Mouse (Mus musculus): ENCODE data around the gene Ces4a.
"Not testable (repeated sequence)": the region's sequence is repeated elsewhere in the genome, so short reads cannot be mapped to it uniquely, and the experiment has no call there.

The Ces4a gene

GRCm38 (mm10) chr8:105131509-105131908 lies at the start of gene Ces4a:
Ces4a (plus strand) TSS chr8:105131800.
- no peak for DNase-seq (ENCODE audit: low spot score in 2 of 2)

DNA sequence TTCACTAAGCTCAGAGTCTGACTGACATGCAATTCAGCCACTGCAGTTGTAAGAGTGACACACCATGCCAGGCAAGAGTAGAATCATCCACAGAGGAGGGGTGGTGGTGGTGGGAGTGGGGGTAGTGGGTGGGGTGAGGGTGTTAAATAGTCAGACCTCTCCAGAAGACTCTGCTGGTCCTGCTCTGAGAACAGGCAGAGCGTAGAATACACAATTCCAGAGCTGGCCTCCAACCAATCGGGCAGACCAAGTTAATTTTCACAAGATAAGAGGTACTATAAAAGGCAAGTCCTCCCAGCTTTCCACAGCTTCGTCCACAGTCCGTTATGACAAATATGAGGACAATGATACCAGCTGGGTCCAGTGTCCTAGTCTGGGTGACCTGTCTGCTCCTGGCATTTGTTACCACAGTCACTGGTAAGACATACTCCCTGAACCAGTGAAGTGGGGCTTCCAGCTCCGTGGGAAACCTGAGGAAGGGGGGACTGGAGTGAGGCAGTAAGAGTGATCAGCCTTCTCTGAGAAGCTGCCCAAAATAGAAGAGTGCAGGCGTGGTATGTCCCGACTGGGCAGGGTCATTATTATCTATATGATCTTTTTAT lies 48.0 kb upstream of the Ces4a start, which contains the start of gene Ces3b:
Ces3b (plus strand) TSS at position 305 of the 602 bp plus-strand sequence.
- DNase-seq (ENCODE audit: low spot score in 2 of 2): no peak

DNA sequence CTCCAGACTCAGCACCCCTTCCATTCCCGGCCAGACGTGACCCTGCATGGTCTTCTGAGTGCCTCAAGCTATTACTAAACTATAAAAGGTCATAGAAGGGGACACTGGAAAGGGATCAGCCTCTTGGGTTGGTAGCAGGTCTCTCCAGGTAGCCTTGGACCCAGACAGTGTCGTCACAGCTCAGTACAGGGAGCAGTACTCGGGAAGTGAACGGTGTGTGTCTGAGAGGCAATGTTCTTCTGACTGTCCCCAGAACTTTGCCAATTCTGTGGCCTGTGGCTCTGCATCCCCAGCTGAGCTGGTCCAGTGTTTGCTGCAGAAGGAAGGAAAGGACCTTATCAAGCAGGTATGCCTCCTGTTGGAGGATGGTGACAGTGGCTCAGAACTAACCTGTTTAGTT lies 43.4 kb upstream of the Ces4a start:
- not testable (repeated sequence) for DNase-seq (ENCODE audit: low spot score in 2 of 2)

GRCm38 (mm10) chr8:105088581-105088980 lies 43.0 kb upstream of the Ces4a start:
- DNase-seq (ENCODE audit: low spot score in 2 of 2): no peak

DNA sequence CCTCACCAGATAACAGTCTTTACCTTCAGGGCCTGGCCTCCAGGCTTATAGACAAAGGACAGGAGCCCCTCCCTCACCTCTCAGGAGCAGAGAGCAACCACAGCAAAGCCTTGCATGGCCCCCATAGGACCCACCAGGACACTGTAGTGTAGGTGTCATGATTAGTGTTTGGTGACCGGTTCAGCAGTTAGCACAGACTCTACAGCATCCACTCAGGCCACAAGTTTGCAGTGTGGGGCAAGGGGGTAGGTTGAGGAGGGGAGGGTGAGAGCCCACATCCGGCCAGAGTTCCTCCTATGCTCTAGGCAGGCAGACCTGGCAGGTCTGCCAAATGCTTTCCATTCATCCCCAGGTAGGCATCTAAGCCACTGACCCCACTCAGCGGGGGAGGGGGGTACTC lies 37.6 kb upstream of the Ces4a start:
- no peak for DNase-seq (ENCODE audit: low spot score in 2 of 2)

DNA sequence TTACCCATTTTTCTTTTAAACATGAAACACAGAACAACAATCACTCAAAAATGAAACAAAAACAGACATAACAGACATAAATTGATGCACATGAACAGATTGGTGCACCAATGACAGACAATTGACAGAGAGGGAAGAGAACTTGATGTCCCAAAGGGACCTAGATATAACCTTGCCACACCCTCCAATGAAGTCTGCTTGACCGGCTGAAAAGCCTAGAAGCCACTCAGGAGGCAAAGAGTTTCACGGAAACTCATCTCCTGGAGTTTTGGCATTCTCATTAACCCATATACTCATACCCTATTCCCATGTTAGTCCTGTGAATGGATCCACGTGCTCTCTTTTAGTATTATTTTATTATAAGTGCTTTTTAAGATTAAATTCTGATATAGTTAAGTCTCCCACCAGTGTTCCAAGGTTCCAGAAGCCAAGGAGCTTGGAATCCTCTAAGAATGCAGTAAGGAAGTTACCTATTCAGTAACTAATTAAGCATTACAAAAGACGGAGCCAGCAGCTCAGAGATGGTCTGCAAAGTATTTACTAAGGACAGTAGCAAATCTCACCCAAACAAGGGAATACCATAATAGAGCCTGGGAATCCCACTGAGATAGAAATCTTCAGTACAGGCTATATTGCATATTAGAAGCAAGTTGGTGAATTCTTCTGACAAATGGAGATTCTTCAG lies 29.4 kb upstream of the Ces4a start:
- not testable (repeated sequence) for DNase-seq (ENCODE audit: low spot score in 2 of 2)

GRCm38 (mm10) chr8:105103701-105104100 lies 27.9 kb upstream of the Ces4a start:
- not testable (repeated sequence) for DNase-seq (ENCODE audit: low spot score in 2 of 2)

DNA sequence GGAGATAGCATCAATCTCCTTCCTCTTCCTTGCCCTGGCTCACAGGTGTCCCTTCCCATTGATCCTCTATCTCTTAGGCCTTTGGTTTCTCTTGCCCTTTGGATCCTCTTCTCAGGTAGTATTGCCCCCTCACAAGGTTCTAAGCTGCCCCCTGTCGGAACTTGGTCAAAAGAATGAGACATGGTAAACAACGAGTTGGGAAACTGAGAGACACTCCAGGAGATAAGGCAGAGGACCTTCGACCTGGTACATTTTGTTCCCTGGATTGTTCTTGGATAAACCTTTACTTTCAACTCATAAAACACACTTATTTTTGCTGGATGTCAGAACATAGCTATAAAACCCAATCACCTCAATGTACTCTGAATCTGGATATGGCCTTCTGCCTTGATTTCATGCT lies 27.4 kb upstream of the Ces4a start:
- no peak for DNase-seq (ENCODE audit: low spot score in 2 of 2)

- no peak for DNase-seq (ENCODE audit: low spot score in 2 of 2)
Observed at GRCm38 (mm10) chr8:105129864-105130263, 1.7 kb upstream of the Ces4a start.

DNA sequence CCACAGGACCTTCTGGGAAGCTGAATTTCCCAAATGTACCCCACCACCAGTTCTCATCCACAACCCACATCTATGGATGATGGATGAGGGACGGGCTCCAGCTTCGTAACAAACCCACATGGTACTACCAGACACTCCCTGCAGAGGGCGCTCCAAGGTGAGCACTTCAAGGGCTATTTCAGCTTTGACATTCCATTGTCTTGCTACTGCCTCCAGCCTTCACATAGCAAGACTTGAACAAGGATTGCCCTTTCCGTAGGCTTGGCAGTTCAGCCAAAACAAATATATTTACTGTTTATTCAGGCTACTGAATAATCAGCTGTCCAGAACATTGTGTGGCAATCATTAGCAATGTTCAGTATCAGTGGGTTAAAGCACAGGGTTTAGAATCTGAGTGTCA lies 6.8 kb downstream of the Ces4a start:
- peak; percentile 40 to 67 for DNase-seq (ENCODE audit: low spot score in 2 of 2)

GRCm38 (mm10) chr8:105142395-105142794 lies 10.8 kb downstream of the Ces4a start:
- no peak for DNase-seq (ENCODE audit: low spot score in 2 of 2)

DNA sequence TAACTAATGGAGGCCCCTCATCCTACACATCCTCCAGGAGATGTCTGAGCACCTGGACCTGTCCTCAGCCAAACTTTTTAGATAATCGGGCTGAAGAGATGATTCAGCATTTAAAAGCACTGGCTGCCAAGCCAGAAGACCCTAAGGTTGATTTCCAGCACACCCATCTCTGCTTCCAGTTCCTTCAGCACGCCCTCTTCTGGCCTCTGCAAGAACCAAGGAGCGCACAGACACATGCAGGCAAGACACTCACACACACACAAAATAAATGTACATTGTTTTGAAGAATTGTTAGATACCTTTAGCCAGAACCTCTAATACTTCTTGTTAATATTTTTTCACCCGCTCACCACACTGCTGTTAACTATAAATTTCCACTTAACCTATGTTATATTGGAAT lies 20.1 kb downstream of the Ces4a start:
- DNase-seq (ENCODE audit: low spot score in 2 of 2): no peak

- peak; percentile 28 to 42 for DNase-seq (ENCODE audit: low spot score in 2 of 2)
Observed at GRCm38 (mm10) chr8:105152623-105153398, 21.2 kb downstream of the Ces4a start.

- DNase-seq (ENCODE audit: low spot score in 2 of 2): no peak
Observed at GRCm38 (mm10) chr8:105154316-105154715, 22.7 kb downstream of the Ces4a start.

DNA sequence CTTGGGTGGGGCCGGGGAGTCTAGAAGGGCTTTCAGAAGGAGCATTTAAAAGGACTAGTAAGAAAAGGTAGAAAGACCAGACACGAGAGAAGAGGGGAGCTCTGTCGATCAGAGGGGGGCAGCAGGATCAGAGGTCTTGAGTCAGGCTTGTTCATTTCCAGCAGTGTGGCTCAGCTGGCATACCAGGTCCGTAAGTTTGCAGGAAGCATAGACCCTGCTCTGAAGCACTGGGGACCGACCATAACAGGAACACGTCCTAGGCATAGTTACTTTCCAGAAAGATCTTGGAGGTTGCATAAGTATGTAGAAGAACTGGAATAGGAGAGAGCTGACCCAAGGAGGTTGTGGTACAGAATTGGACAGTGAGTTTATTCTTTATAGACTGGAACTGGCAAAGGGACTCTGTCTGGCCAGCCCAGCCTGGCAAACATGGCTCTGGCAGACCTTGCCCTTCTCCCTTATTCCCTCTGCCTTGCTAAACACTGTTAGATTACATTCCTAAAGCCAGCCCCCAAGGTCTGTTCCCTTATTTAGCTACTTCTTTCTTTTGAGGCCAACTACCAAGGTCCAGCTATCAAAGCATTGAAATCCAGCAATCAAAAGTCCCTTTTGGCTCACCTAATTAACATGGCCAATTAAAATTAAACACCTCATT lies 23.6 kb downstream of the Ces4a start:
- DNase-seq (ENCODE audit: low spot score in 2 of 2): no peak

DNA sequence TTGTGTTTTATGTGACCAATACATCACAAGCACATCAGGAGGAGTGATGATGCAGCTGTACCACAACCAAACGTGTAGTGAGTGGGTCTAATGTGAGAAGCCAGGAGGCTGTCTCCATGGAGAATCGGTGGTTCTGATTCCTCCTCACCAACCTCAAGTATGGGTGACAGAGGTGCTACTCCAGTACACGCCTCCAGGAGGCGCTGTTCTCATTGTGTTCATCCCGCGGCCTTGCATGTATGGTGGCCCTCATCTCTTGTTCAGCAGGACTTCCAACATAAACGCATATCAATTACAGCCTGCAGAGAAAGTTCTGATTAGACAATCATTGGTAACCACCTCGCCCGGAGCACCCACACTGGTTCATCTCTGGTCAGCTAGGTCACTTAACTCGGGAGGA lies 26.0 kb downstream of the Ces4a start:
- peak in 1 of 2 experiments; percentile 11 for DNase-seq (ENCODE audit: low spot score in 2 of 2)

- no peak for DNase-seq (ENCODE audit: low spot score in 2 of 2)
Observed at GRCm38 (mm10) chr8:105158084-105158483, 26.5 kb downstream of the Ces4a start.

GRCm38 (mm10) chr8:105161121-105161652 lies 29.6 kb downstream of the Ces4a start:
- no peak for DNase-seq (ENCODE audit: low spot score in 2 of 2)

- no peak for DNase-seq (ENCODE audit: low spot score in 2 of 2)
Observed at GRCm38 (mm10) chr8:105164272-105164902, 32.8 kb downstream of the Ces4a start.

DNA sequence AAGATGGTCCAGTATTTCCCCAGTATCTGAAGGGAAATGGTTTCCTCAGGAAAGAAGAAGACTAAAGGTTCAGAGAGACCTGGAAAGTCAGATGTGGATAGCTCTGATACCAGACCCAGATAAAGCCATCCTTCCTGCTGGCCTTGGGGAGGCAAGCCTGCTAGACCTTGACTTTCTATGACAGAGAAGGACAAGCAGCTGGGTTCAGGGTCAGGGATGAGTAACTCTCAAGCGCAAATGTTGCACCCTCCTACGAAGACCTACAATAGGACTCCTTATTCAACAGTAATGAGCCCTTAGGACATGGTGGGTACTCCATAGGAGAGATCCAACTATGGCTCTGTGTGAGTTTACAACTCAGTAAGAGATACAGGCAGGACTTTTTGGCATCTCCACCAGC lies 33.6 kb downstream of the Ces4a start:
- DNase-seq (ENCODE audit: low spot score in 2 of 2): no peak

DNA sequence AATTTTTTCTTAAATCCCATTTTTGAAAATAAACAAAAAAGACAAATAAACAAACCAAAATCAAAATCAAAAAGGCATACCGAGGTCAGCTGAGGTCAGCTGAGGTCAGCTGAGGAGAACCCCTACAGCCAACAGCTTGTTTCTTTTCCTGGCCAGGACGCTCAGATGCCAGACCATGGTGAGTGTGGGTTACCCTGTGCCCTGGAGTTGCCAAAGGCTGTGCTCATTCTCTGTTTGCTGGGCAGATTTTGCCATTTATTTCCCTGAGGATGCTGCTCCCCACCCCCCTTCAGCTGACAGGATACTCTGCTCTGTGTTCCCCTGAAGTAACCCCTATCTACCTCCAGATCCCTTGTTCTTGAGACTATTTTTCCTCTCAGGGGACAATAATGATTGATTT lies 35.5 kb downstream of the Ces4a start:
- DNase-seq (ENCODE audit: low spot score in 2 of 2): no peak

Measured in urinary bladder, adult 18-20 months (tissue).